Comparison of ENCODE assay signal across 23 mouse cellular contexts in genomic region chr17:27762884-27763283, GRCm38 (mm10). TPM values are rescaled to one million over a fixed set of nuclear protein-coding genes. Genes with fewer than 3 reads are reported as not detected.
A peak's percentile ranks its signal among the peaks of the same experiment; 100 is the strongest.
DNase-seq lines count a peak whose midpoint lies in the region; ATAC-seq lines count a peak whose summit lies in the region.
"Had no signal": no experiment of that assay in that cellular context is flagged by ENCODE, and none has a peak within 500 bp of the region (broad histone marks: within the 10 kb centered on the region; RNA-seq: fewer than 3 reads in every experiment).

No protein-coding gene starts in this region.

- DNase-seq in cerebellum, adult 8-10 months, result peak; percentile 23
- DNase-seq in layer of hippocampus, adult 8-10 months (ENCODE audit: low spot score in 2 of 2), result peak; percentile 62 to 67
- no peak for DNase-seq in layer of hippocampus, postnatal 25 days (ENCODE audit: extremely low spot score in 1 of 2, low spot score in 1 of 2)
- peak; percentile 49 to 76 for DNase-seq in frontal cortex, postnatal 36 days (ENCODE audit: low spot score in 2 of 2)
- peak; percentile 48 to 60 for DNase-seq in right cerebral cortex, postnatal 36 days (ENCODE audit: low spot score in 2 of 2)
- DNase-seq in embryo, embryonic 10.5 days (ENCODE audit: low spot score), result no peak
- DNase-seq: adrenal gland, postnatal 25 days; cerebellum, adult 9-10 months; gastrocnemius, adult 2 months; heart, postnatal 4 days; kidney, postnatal 4 days; liver, postnatal 0 days; lung, postnatal 10 days; thymus, postnatal 14 days had no signal

- no peak for ATAC-seq in cerebellum, adult (ENCODE audit: insufficient number of reproducible peaks, low FRiP score, low TSS enrichment)
- ATAC-seq: CD4-positive, CD25-positive, alpha-beta regulatory T cell, adult 4 months; forebrain, embryonic 13.5 days; hindbrain, embryonic 16.5 days; intestine, postnatal 0 days; liver, postnatal 0 days had no signal

RNA-seq across cellular contexts. Expression of gene Spdef, which starts 34.1 kb away (rescaled TPM):
- under 1 TPM in 3 of 4 experiments, not detected in 1; 0.25 to 0.63 (median 0.31) TPM for total RNA-seq in layer of hippocampus, adult 8-10 months (2022)
- total RNA-seq in layer of hippocampus, postnatal 25 days (2021), result not detected
- total RNA-seq: adrenal gland, postnatal 25 days; common myeloid progenitor, adult 5-6 weeks; ES-E14; gastrocnemius, adult 2 months; liver, adult 2 months; megakaryocyte, adult 5-6 weeks had no signal

RNA-seq across cellular contexts. Expression of gene D17Wsu92e, which starts 57.6 kb away (rescaled TPM):
- 100 to 1,000 TPM; 176 to 194 (median 184) TPM for total RNA-seq in layer of hippocampus, adult 8-10 months (2022)
- 100 to 1,000 TPM; 173 to 183 TPM for total RNA-seq in layer of hippocampus, postnatal 25 days (2021)

Comparison
In these comparisons a context has a peak if more than half of its experiments do, and no peak if none do; other contexts are left out.
1. DNase-seq: peak in cerebellum, adult 8-10 months (single experiment), layer of hippocampus, adult 8-10 months (2 of 2), frontal cortex, postnatal 36 days (2 of 2) and right cerebral cortex, postnatal 36 days (2 of 2); none in layer of hippocampus, postnatal 25 days (0 of 2) and embryo, embryonic 10.5 days (single experiment).